Mouse (Mus musculus) midbrain, embryonic 15.5 days (tissue): ENCODE measurements around the gene Scrt2. TPM values are rescaled to one million over a fixed set of nuclear protein-coding genes. Genes with fewer than 3 reads are reported as not detected.

ENCODE experiments used
- ATAC-seq: fragments of 200-750 bp; cut with Nextera tagmentation; replicated peaks from 2 replicates; pipeline ENCODE4 v1.8.0; 2017; ENCODE audit warnings: moderate TSS enrichment
- H3K27ac ChIP-seq: fragments of 300-500 bp; sonication (generic); 2 replicates; pipeline ENCODE4 v1.5.1; 2015; ENCODE audit warnings: mild to moderate bottlenecking, inconsistent platforms
- H3K27me3 ChIP-seq: fragments of 300-500 bp; sonication (generic); replicated peaks from 2 replicates; pipeline ENCODE4 v1.6.1; 2015; ENCODE audit warnings: inconsistent platforms
- H3K36me3 ChIP-seq: fragments of 300-500 bp; sonication (generic); replicated peaks from 2 replicates; pipeline ENCODE4 v1.6.1; 2015; ENCODE audit warnings: inconsistent platforms
- H3K4me1 ChIP-seq: fragments of 300-500 bp; sonication (generic); 2 replicates; pipeline ENCODE4 v1.6.1; 2015; ENCODE audit warnings: inconsistent platforms
- H3K4me2 ChIP-seq: fragments of 300-500 bp; sonication (generic); 2 replicates; pipeline ENCODE4 v1.6.1; 2015; ENCODE audit warnings: inconsistent platforms, mild to moderate bottlenecking, moderate library complexity
- H3K4me3 ChIP-seq: fragments of 300-500 bp; sonication (generic); 2 replicates; pipeline ENCODE4 v1.5.1; 2015; ENCODE audit warnings: mild to moderate bottlenecking, inconsistent platforms
- H3K9ac ChIP-seq: fragments of 300-500 bp; sonication (generic); 2 replicates; pipeline ENCODE4 v1.6.1; 2015; ENCODE audit warnings: mild to moderate bottlenecking, inconsistent platforms
- H3K9me3 ChIP-seq: fragments of 300-500 bp; sonication (generic); 2 replicates; pipeline ENCODE4 v1.6.1; 2016; ENCODE audit warnings: inconsistent platforms
- WGBS: fragments of 180-500 bp; shearing (Covaris S2); methylation state at CpG from one replicate; pipeline ENCODE4 v1.1.7; 2015; ENCODE audit warnings: mixed read lengths; 5-methylcytosine and 5-hydroxymethylcytosine counted together
- polyA plus RNA-seq: library from polyadenylated mRNA; unstranded; fragments of >200 nt; fragmentation: Nextera tagmentation; extraction: Ambion mirVana; gene quantifications from 2 replicates; pipeline ENCODE4 v1.2.1, GENCODE M21; 2015

The Scrt2 gene
- 10.7 and 10.9 TPM in 2 replicates for polyA plus RNA-seq

GRCm38 (mm10) chr2:152080685-152081541, at the start of gene Scrt2:
Scrt2 (plus strand) TSS chr2:152081529.
- Histone ChIP-seq H3K27ac (peak within 1 kb of the TSS; percentile 95), H3K27me3 (no peaks in the 10 kb centered on the region; the same call in 1 of the 2 replicates), H3K9ac (peak within 1 kb of the TSS; percentile 96), H3K4me1 (peaks cover 51% of the 10 kb centered on the region), H3K9me3 (no peaks in the 10 kb centered on the region), H3K4me2 (peak within 1 kb of the TSS; percentile 84), H3K4me3 (peak within 1 kb of the TSS; percentile 75), H3K36me3 (no peaks in the 10 kb centered on the region)
- peak; percentile 59 for ATAC-seq
- WGBS: 0% methylated on average over 24 of the region's 24 CpGs

GRCm38 (mm10) chr2:152040101-152040500, 41.2 kb upstream of the Scrt2 start:
- no peak overlapping the region for H3K27ac ChIP-seq
- no peaks in the 10 kb centered on the region for H3K27me3 ChIP-seq
- H3K9ac ChIP-seq: no peak overlapping the region
- peaks cover 3% of the 10 kb centered on the region; the same call in 1 of the 2 replicates for H3K9me3 ChIP-seq
- ATAC-seq: no peak
- no peak overlapping the region for H3K4me2 ChIP-seq
- H3K4me3 ChIP-seq: no peak overlapping the region
- H3K36me3 ChIP-seq: no peaks in the 10 kb centered on the region
- H3K4me1 ChIP-seq: no peaks in the 10 kb centered on the region

GRCm38 (mm10) chr2:152047116-152048002, 34.0 kb upstream of the Scrt2 start:
- 3% methylated on average over 25 of the region's 25 CpGs for WGBS
- Histone ChIP-seq H3K27ac (peak overlapping the region; percentile 76), H3K4me1 (peaks cover 53% of the 10 kb centered on the region), H3K9ac (no peak overlapping the region), H3K9me3 (no peaks in the 10 kb centered on the region), H3K36me3 (no peaks in the 10 kb centered on the region), H3K4me2 (peak overlapping the region; percentile 90), H3K4me3 (no peak overlapping the region), H3K27me3 (no peaks in the 10 kb centered on the region)
- ATAC-seq: peak; percentile 49

- peak overlapping the region; percentile 76 for H3K27ac ChIP-seq
- peak; percentile 62 for ATAC-seq
- no peaks in the 10 kb centered on the region for H3K9me3 ChIP-seq
- H3K4me2 ChIP-seq: peak overlapping the region; percentile 90
- peaks cover 53% of the 10 kb centered on the region for H3K4me1 ChIP-seq
- H3K4me3 ChIP-seq: peak overlapping the region; percentile 47
- H3K9ac ChIP-seq: peak overlapping the region; percentile 49
- H3K27me3 ChIP-seq: no peaks in the 10 kb centered on the region
- under 1% methylated on average over 77 of the region's 82 CpGs for WGBS
- H3K36me3 ChIP-seq: no peaks in the 10 kb centered on the region
These were observed 33.0 kb upstream of the Scrt2 start for GRCm38 (mm10) chr2:152048003-152048980.

GRCm38 (mm10) chr2:152048981-152049441, 32.3 kb upstream of the Scrt2 start:
- peak overlapping the region; percentile 76 for H3K27ac ChIP-seq
- H3K4me1 ChIP-seq: peaks cover 53% of the 10 kb centered on the region
- H3K4me3 ChIP-seq: peak overlapping the region; percentile 47
- H3K4me2 ChIP-seq: peak overlapping the region; percentile 90
- ATAC-seq: peak; percentile 43
- H3K9ac ChIP-seq: peak overlapping the region; percentile 49
- H3K36me3 ChIP-seq: no peaks in the 10 kb centered on the region
- no peaks in the 10 kb centered on the region for H3K9me3 ChIP-seq
- no peaks in the 10 kb centered on the region for H3K27me3 ChIP-seq
- WGBS: under 1% methylated on average over 24 of the region's 24 CpGs

- Histone ChIP-seq H3K36me3 (no peaks in the 10 kb centered on the region), H3K9me3 (no peaks in the 10 kb centered on the region), H3K4me3 (no peak overlapping the region), H3K4me2 (peak overlapping the region; percentile 90), H3K4me1 (peaks cover 53% of the 10 kb centered on the region), H3K27ac (peak overlapping the region; percentile 76), H3K9ac (0 out of 2 replicates have a peak overlapping the region, but pooled peaks have one; percentile 49), H3K27me3 (no peaks in the 10 kb centered on the region)
- 11% methylated on average over 13 of the region's 13 CpGs for WGBS
- ATAC-seq: no peak
These were observed 31.6 kb upstream of the Scrt2 start for GRCm38 (mm10) chr2:152049611-152050270.

GRCm38 (mm10) chr2:152050316-152050715, 31.0 kb upstream of the Scrt2 start:
- Histone ChIP-seq H3K4me2 (peak overlapping the region; percentile 90), H3K27me3 (no peaks in the 10 kb centered on the region), H3K4me1 (peaks cover 53% of the 10 kb centered on the region), H3K4me3 (no peak overlapping the region), H3K27ac (peak overlapping the region; percentile 76), H3K9ac (no peak overlapping the region), H3K9me3 (no peaks in the 10 kb centered on the region), H3K36me3 (no peaks in the 10 kb centered on the region)
- peak; percentile 48; the same call in 1 of the 2 replicates for ATAC-seq
- WGBS: 13% methylated on average over 7 of the region's 7 CpGs

GRCm38 (mm10) chr2:152051985-152052384, 29.3 kb upstream of the Scrt2 start:
- H3K4me1 ChIP-seq: peaks cover 59% of the 10 kb centered on the region
- ATAC-seq: no peak

GRCm38 (mm10) chr2:152055406-152055805, 25.9 kb upstream of the Scrt2 start:
- ATAC-seq: no peak
- WGBS: 54% methylated on average over 1 of the region's 1 CpGs
- H3K36me3 ChIP-seq: no peaks in the 10 kb centered on the region
- 0 out of 2 replicates have a peak, but pooled peaks cover 4% of the 10 kb centered on the region for H3K27me3 ChIP-seq
- peaks cover 26% of the 10 kb centered on the region for H3K4me1 ChIP-seq
- no peak overlapping the region for H3K4me3 ChIP-seq
- no peak overlapping the region for H3K9ac ChIP-seq
- H3K27ac ChIP-seq: no peak overlapping the region
- H3K4me2 ChIP-seq: no peak overlapping the region
- no peaks in the 10 kb centered on the region for H3K9me3 ChIP-seq

More at GRCm38 (mm10) chr2:152051985-152052384, 29.3 kb upstream of the Scrt2 start:
- H3K9me3 ChIP-seq: no peaks in the 10 kb centered on the region
- no peak overlapping the region for H3K27ac ChIP-seq
- 39% methylated on average over 3 of the region's 3 CpGs for WGBS
- H3K9ac ChIP-seq: peak overlapping the region; percentile 7; the same call in 1 of the 2 replicates
- H3K4me2 ChIP-seq: no peak overlapping the region
- no peak overlapping the region for H3K4me3 ChIP-seq
- no peaks in the 10 kb centered on the region for H3K27me3 ChIP-seq
- no peaks in the 10 kb centered on the region for H3K36me3 ChIP-seq

GRCm38 (mm10) chr2:152056368-152057251, 24.7 kb upstream of the Scrt2 start:
- Histone ChIP-seq H3K27ac (peak overlapping the region; percentile 36), H3K36me3 (no peaks in the 10 kb centered on the region), H3K4me3 (no peak overlapping the region), H3K4me2 (no peak overlapping the region), H3K27me3 (0 out of 2 replicates have a peak, but pooled peaks cover 4% of the 10 kb centered on the region), H3K4me1 (peaks cover 16% of the 10 kb centered on the region), H3K9ac (no peak overlapping the region), H3K9me3 (no peaks in the 10 kb centered on the region)
- ATAC-seq: peak; percentile 71
- 50% methylated on average over 22 of the region's 22 CpGs for WGBS
